8 mouse cellular contexts compared by ENCODE assay signal in genomic region chr5:145203936-145204691, GRCm38 (mm10). TPM values are rescaled to one million over a fixed set of nuclear protein-coding genes. Genes with fewer than 3 reads are reported as not detected.
DNase-seq lines count a peak whose midpoint lies in the region; ATAC-seq and TF ChIP-seq lines count a peak whose summit lies in the region.

Gene Zkscan5 (plus strand): TSS chr5:145204562.

- DNase-seq in brain, embryonic 14.5 days (ENCODE audit: low read depth), result peak; percentile 100
- DNase-seq in liver, adult 2 months (ENCODE audit: extremely low read depth, low read depth, low spot score), result peak; percentile 98
- DNase-seq in splenic B cell, adult 2 months (ENCODE audit: low read depth, low spot score), result peak; percentile 97

- H3ac ChIP-seq in C2C12 (ENCODE audit: control insufficient read depth, insufficient read length, low read depth) (peak within 1 kb of the TSS; percentile 68), myocyte (ENCODE audit: control insufficient read depth, insufficient read length) (peak within 1 kb of the TSS; percentile 34)

- peak; percentile 57; the same call in 1 of the 2 replicates for TF ChIP-seq POLR2A in brain, embryonic 14.5 days (IDR thresholded peaks at IDR 0.05; ENCODE audit: borderline replicate concordance, extremely low read depth, insufficient read depth, insufficient read length, poor library complexity, severe bottlenecking)
- peak; percentile 46; the same call in 1 of the 2 replicates for TF ChIP-seq POLR2A in liver, adult 2 months (IDR thresholded peaks at IDR 0.05; ENCODE audit: extremely low read depth, insufficient read depth, low read length)
- peak; percentile 41 for TF ChIP-seq POLR2A in myocyte (IDR thresholded peaks at IDR 0.05; ENCODE audit: insufficient read length, low read depth)

- H3K4me3 ChIP-seq in C2C12 (ENCODE audit: insufficient read depth, poor library complexity, severe bottlenecking) (peak within 1 kb of the TSS; percentile 46), myocyte (peak within 1 kb of the TSS; percentile 44)
- peak within 1 kb of the TSS; percentile 86 for H3K4me3 ChIP-seq in erythroblast, embryonic 14.5 days (replicated peaks)
- peak within 1 kb of the TSS; percentile 62 for H3K4me3 ChIP-seq in heart, embryonic 11.5 days (ENCODE audit: low read depth, low read length)
- H3K4me3 ChIP-seq in kidney, embryonic 16.5 days (ENCODE audit: low read length), result peak within 1 kb of the TSS; percentile 81
- H3K4me3 ChIP-seq in liver, adult 2 months (ENCODE audit: insufficient read depth, low read depth, low read length), result peak within 1 kb of the TSS; percentile 64

- 0 out of 2 replicates have a peak, but pooled peaks cover 2% of the 10 kb centered on the region for H3K9me3 ChIP-seq in erythroblast, embryonic 14.5 days (ENCODE audit: control insufficient read depth, low read length)
- H3K9me3 ChIP-seq in heart, embryonic 11.5 days (replicated peaks; ENCODE audit: control insufficient read depth, low read length), result peaks cover 2% of the 10 kb centered on the region; the same call in 1 of the 2 replicates
- H3K9me3 ChIP-seq in kidney, embryonic 16.5 days (ENCODE audit: low read length), result no peaks in the 10 kb centered on the region

- H3K4me2 ChIP-seq in heart, embryonic 11.5 days, result peak within 1 kb of the TSS; percentile 79
- peak within 1 kb of the TSS; percentile 72 for H3K4me2 ChIP-seq in kidney, embryonic 16.5 days (replicated peaks; ENCODE audit: low read depth, low read length)
- peak within 1 kb of the TSS; percentile 91 for H3K4me2 ChIP-seq in myocyte (ENCODE audit: low read depth)

- H3K36me3 ChIP-seq in C2C12 (ENCODE audit: control insufficient read depth, insufficient read depth) (peaks cover 5% of the 10 kb centered on the region), myocyte (ENCODE audit: control insufficient read depth, insufficient read depth) (no peaks in the 10 kb centered on the region)
- peaks cover 27% of the 10 kb centered on the region for H3K36me3 ChIP-seq in erythroblast, embryonic 14.5 days (ENCODE audit: control insufficient read depth)
- H3K36me3 ChIP-seq in heart, embryonic 11.5 days (ENCODE audit: control insufficient read depth, insufficient read depth, low read length), result peaks cover 3% of the 10 kb centered on the region; the same call in 1 of the 2 replicates
- peaks cover 13% of the 10 kb centered on the region for H3K36me3 ChIP-seq in kidney, embryonic 16.5 days (ENCODE audit: insufficient read depth, low read length)
- peaks cover 5% of the 10 kb centered on the region for H3K36me3 ChIP-seq in liver, adult 2 months (ENCODE audit: control insufficient read depth, insufficient read depth, low read length)
- no peaks in the 10 kb centered on the region for H3K36me3 ChIP-seq in splenic B cell, adult 2 months (ENCODE audit: control insufficient read depth, insufficient read depth, low read length, poor library complexity, severe bottlenecking)

- no peaks in the 10 kb centered on the region for H3K27me3 ChIP-seq in C2C12 (ENCODE audit: control insufficient read depth, insufficient read depth, insufficient read length)
- H3K27me3 ChIP-seq in erythroblast, embryonic 14.5 days (ENCODE audit: control insufficient read depth), result no peaks in the 10 kb centered on the region
- no peaks in the 10 kb centered on the region for H3K27me3 ChIP-seq in heart, embryonic 11.5 days (ENCODE audit: control insufficient read depth, insufficient read depth, low read length)
- H3K27me3 ChIP-seq in kidney, embryonic 16.5 days (ENCODE audit: insufficient read depth, low read length), result no peaks in the 10 kb centered on the region
- H3K27me3 ChIP-seq in liver, adult 2 months (ENCODE audit: control insufficient read depth, insufficient read depth, low read length), result no peaks in the 10 kb centered on the region
- H3K27me3 ChIP-seq in myocyte (ENCODE audit: control insufficient read depth, insufficient read depth, insufficient read length), result no peaks in the 10 kb centered on the region
- no peaks in the 10 kb centered on the region for H3K27me3 ChIP-seq in splenic B cell, adult 2 months (ENCODE audit: control insufficient read depth, insufficient read depth, low read length, poor library complexity, severe bottlenecking)

- H3K4me1 ChIP-seq in erythroblast, embryonic 14.5 days (ENCODE audit: control insufficient read depth), result peaks cover 59% of the 10 kb centered on the region
- peaks cover 16% of the 10 kb centered on the region for H3K4me1 ChIP-seq in heart, embryonic 11.5 days (ENCODE audit: control insufficient read depth, insufficient read depth, low read length)
- H3K4me1 ChIP-seq in kidney, embryonic 16.5 days (ENCODE audit: insufficient read depth, low read length), result peaks cover 21% of the 10 kb centered on the region
- peaks cover 11% of the 10 kb centered on the region; the same call in 1 of the 2 replicates for H3K4me1 ChIP-seq in liver, adult 2 months (ENCODE audit: control insufficient read depth, insufficient read depth, low read length)

- peak; percentile 95 for ATAC-seq in heart, embryonic 11.5 days (replicated peaks; ENCODE audit: insufficient number of reproducible peaks, low FRiP score, low TSS enrichment)
- peak; percentile 98 for ATAC-seq in kidney, embryonic 16.5 days (ENCODE audit: low FRiP score, low TSS enrichment)

- under 1% methylated on average over 22 of the region's 22 CpGs for WGBS in heart, embryonic 11.5 days (ENCODE audit: insufficient replicate concordance)
- WGBS in kidney, embryonic 16.5 days, result under 1% methylated on average over 22 of the region's 22 CpGs
- 1% methylated on average over 22 of the region's 22 CpGs for WGBS in liver, adult 2 months

- no peaks in the 10 kb centered on the region for H3K79me2 ChIP-seq in C2C12 (ENCODE audit: control insufficient read depth, insufficient read depth)
- H3K79me2 ChIP-seq in liver, adult 2 months (ENCODE audit: control insufficient read depth, insufficient read depth, low read length), result peaks cover 11% of the 10 kb centered on the region; the same call in 1 of the 2 replicates
- H3K79me2 ChIP-seq in myocyte (ENCODE audit: control insufficient read depth, insufficient read depth), result peaks cover 6% of the 10 kb centered on the region

- H3K27ac ChIP-seq in heart, embryonic 11.5 days (ENCODE audit: low read depth, low read length), result peak within 1 kb of the TSS; percentile 88
- H3K27ac ChIP-seq in kidney, embryonic 16.5 days (ENCODE audit: low read length), result peak within 1 kb of the TSS; percentile 94
- H3K27ac ChIP-seq in liver, adult 2 months (replicated peaks; ENCODE audit: insufficient read depth, low read depth, low read length), result peak within 1 kb of the TSS; percentile 87

- TF ChIP-seq CTCF in C2C12 (IDR thresholded peaks at IDR 0.05; ENCODE audit: control insufficient read depth, insufficient read depth, insufficient read length), result no peak
- TF ChIP-seq CTCF in brain, embryonic 14.5 days (IDR thresholded peaks at IDR 0.05; ENCODE audit: borderline replicate concordance, extremely low read depth, insufficient read depth, insufficient read length), result peak; percentile 3; the same call in 1 of the 2 replicates
- no peak for TF ChIP-seq CTCF in liver, adult 2 months (IDR thresholded peaks at IDR 0.05; ENCODE audit: low read depth, low read length)

- H3K9ac ChIP-seq in heart, embryonic 11.5 days (ENCODE audit: low read depth, low read length), result peak within 1 kb of the TSS; percentile 81
- peak within 1 kb of the TSS; percentile 83 for H3K9ac ChIP-seq in kidney, embryonic 16.5 days (replicated peaks; ENCODE audit: low read length)
- H3K9ac ChIP-seq in liver, adult 2 months (ENCODE audit: low read depth, low read length), result peak within 1 kb of the TSS; percentile 72

- peaks cover 4% of the 10 kb centered on the region for H3K79me3 ChIP-seq in C2C12 (ENCODE audit: low read depth)

TF ChIP-seq in C2C12, 6 proteins besides CTCF, POLR2A, EP300 and RAD21:
- no peak for TF ChIP-seq MYOG (IDR thresholded peaks at IDR 0.05; ENCODE audit: control insufficient read depth, extremely low read depth, insufficient read length)

TF ChIP-seq in myocyte, 11 proteins besides CTCF, POLR2A, EP300 and RAD21:
- TF ChIP-seq TCF3 (IDR thresholded peaks at IDR 0.05; ENCODE audit: insufficient read length, low read depth), result no peak
- peak; percentile 40 for TF ChIP-seq SRF (IDR thresholded peaks at IDR 0.05; ENCODE audit: control insufficient read depth, insufficient read length, low read depth)
- peak; percentile 60 for TF ChIP-seq POLR2AphosphoS2 (IDR thresholded peaks at IDR 0.05; ENCODE audit: insufficient read length, low read depth)

RNA-seq across cellular contexts. Expression of gene Zkscan5, which starts in this region (rescaled TPM):
- 3.6 TPM for polyA plus RNA-seq in C2C12 (2012; fragmentation: generic; extraction: Trizol)
- polyA plus RNA-seq in brain, embryonic 14.5 days (2012; rRNA removed), result 9.3 and 12.3 TPM in 2 replicates
- polyA plus RNA-seq in erythroblast, embryonic 14.5 days (2012), result 0.13 and 0.15 TPM in 2 replicates
- polyA plus RNA-seq in heart, embryonic 11.5 days (2014; fragmentation: Nextera tagmentation; extraction: Ambion mirVana), result 9.0 and 10.9 TPM in 2 replicates
- polyA plus RNA-seq in kidney, embryonic 16.5 days (2015; fragmentation: Nextera tagmentation; extraction: Ambion mirVana), result 16.2 and 17.2 TPM in 2 replicates
- 7.6 and 7.8 TPM in 2 replicates for total RNA-seq in liver, adult 2 months (2014; rRNA removed)
- 4.8 and 4.9 TPM in 2 replicates for polyA plus RNA-seq in liver, adult 2 months (2012; rRNA removed)
- 5.9 TPM for polyA plus RNA-seq in myocyte (2012; fragmentation: generic; extraction: Trizol)

Comparison
In these comparisons a context has a peak if more than half of its experiments do, and no peak if none do; other contexts are left out.
1. Peak in every context shown above with its lines: DNase-seq, ATAC-seq, H3K4me3 ChIP-seq and H3K27ac ChIP-seq.